Mouse (Mus musculus) liver, adult (tissue): ENCODE data around the gene 9930021J03Rik.

Experiments
- GATA4 ChIP-seq: IDR thresholded peaks from 2 replicates; pipeline ENCODE4 v1.6.1; 2014; ENCODE audit warnings: mild to moderate bottlenecking, low read length; ENCODE audit not compliant: insufficient replicate concordance

9930021J03Rik gene

GRCm38 (mm10) chr19:29739608-29740007, 66.2 kb downstream of the 9930021J03Rik start:
- TF ChIP-seq GATA4 = no peak

DNA sequence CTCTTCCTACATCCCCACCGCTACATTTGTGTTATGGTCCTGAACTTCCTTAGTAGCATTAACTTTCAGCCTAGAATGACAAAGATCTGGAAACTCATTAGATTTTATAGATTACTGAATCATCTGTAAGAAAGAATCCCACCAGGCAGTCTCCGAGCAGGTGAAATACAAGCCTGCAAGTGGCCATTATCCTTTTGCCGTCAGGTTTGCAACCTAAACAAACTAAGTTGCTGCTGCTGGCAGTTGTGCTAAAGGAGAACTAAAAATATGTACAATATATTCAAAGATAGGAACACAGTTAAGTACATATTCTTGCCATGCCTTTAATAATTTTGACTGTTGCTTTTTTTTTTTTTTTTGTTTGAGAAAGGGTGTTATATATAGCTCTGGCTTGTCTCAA, 70.4 kb downstream of the 9930021J03Rik start:
- no peak for TF ChIP-seq GATA4

GRCm38 (mm10) chr19:29718476-29718875, 87.3 kb downstream of the 9930021J03Rik start:
- no peak for TF ChIP-seq GATA4

DNA sequence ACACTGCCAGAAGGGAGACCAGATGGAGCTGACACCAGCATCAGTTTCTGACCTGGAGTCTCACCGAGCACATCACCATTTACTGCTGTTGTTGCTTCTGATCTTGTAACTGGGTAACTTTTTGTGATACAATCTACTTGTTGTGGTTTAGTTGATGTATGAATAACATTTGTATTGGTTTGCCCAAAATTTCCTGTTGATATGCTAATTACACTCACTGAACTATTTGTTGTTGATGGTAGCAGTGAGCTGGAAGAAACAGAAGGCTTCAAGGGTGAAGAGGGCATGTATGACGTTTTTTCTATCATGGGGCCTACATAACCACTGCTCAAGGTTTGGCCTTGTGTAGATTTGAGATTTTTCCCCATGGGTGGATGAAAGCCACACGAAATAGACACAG, 87.9 kb downstream of the 9930021J03Rik start:
- TF ChIP-seq GATA4 = no peak

GRCm38 (mm10) chr19:29713451-29713850, 92.3 kb downstream of the 9930021J03Rik start:
- TF ChIP-seq GATA4 = no peak

DNA sequence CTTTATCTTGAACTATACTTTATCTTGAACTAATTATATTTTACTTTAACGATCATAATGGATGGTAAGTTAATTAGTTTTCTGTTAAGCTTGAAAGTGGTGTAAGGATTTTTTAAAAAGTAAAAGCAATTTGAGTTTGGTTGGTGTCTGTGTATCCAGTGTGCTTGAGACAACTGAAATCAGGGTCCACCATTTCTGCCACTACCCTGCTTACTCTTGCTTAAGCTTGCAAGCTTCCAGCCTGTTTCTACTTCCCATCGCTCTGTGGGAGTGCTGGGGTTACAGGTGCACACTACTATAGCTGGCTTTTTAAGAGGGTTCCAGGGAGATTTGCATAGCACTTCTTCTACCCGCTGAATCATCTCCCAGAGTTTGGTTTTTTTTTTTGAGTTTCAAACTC, 96.3 kb downstream of the 9930021J03Rik start:
- no peak for TF ChIP-seq GATA4

DNA sequence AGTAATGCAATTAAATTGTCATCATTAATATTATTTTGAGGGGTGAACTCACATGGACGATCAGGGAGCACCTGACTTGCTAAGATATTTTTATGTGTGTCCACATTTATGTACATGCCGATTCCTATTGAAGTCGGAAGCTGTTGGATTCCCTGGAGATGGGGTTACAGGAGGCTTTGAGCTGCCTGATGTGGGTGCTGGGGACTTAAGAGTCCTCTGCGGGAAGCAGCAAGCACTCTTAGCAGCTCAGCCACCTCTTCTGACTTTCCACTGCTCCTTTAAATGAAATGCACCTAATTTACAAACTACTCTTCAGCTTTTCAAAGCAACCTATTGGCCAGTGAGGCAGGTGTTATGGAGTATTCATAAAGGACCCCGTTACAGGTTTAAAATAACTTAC, 97.3 kb downstream of the 9930021J03Rik start:
- no peak for TF ChIP-seq GATA4

DNA sequence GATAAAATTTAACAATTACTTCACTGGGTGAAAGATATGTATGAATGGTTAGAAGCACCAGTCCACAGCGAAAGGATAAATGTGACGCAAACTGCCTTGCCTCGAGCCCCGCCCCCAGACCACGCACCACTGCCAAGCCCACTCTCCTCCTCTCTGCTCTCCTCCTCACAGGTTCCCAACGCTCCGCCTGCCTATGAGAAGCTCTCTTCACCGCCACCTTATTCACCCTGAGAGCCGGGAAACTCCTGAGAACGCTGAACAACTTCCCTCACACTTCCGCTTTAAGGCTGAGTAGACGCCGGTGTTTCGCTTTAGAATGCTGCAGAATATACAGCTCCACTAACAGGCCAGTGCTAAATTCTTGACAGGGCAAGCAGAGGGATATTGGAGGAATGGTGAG, 97.8 kb downstream of the 9930021J03Rik start:
- no peak for TF ChIP-seq GATA4

DNA sequence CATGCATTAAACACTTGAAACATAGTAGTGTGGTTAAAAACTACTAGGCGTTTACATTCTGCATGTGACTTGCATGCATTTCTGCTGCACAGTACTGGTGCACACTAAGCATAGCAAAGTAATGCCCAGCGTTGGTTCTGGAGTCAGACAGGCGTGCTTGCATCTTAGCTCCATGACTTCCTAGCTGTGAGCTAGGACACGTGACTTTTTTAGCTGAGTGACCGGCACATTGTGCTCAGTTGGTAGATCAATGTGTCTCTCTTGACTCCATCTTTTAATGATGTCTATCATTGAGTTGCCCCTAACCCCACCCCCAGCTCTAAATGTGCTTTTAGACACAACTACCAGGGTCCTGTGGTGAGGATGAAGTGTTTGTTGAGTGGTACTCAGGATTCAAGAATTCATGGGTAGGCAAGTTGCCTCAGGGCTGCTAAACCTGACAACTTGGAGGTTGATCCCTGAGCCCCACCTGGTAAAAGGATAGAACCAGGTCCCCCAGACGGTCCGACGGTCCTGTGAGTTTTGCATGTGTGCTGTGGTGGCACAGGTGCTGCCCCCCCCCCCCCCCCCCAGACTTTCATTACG, 98.4 kb downstream of the 9930021J03Rik start:
- TF ChIP-seq GATA4 = no peak

DNA sequence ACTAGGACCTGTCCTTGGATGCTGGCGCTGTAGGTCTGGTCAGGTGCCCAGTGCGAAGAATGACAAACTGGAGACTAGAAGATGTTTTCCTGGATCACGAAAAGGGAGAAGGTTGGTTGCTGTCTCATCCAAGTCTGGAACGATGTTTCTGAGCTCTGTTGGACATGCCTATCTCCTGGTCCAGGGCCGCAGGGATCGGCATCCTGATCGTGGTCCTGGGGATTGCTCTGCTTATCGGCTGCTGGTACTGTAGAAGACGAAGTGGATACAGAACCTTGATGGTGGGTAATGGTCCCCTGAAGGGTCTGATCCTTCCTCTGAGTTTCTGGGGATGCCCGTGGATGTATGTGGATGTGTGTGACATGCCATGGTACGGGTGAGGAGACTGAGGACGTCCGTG, 101.4 kb downstream of the 9930021J03Rik start:
- TF ChIP-seq GATA4 = no peak

DNA sequence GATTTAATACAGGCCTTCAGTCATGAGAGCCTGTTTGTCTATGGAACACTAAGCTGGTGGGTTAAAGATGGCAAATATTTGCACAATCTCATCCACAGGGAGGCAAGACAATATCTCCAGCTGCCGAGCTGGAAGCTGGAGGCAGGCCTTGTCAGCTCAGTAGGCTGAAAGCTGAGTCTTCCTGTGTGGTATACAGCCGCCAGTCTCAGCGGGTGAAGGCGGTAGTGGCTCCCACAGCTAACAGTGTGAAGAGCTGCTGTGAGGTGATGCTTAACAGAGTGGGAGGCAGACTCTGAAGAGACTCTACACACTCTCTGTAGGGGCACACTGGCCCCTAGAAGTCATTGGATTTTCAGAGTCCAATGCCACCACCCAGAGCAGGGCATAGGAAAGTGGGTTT, 104.1 kb downstream of the 9930021J03Rik start:
- TF ChIP-seq GATA4 = no peak

DNA sequence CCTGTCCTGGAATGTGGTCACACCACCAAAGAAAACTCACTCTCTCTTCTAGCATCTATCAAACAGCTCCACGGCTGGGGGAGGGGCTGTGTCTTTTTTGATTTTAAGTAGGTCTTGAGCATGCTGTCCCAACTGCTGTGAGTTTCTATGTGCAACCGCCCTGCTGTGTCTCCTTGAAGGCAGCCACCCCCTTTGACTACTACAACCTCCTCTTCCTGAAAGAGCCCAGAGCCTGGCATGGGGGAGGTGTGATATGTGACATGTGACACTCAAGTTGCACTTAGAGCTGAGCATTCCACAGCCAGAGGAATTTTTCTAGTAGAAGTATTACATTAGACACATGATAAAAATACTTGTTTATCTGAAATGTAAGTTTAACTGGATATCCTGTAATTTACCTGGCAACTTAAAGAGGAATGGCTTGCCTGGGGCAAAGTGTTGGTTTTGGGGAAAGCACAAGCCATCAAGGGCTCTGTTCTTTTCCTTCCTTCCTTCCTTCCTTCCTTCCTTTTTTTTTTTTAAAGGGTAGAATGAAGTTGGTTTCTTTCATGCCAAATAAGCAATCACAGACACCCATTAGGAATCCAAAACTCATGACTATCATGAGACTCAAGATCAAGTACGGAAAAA, 108.4 kb downstream of the 9930021J03Rik start, which contains the start of gene Mlana:
Gene Mlana (plus strand): TSS at position 580 of the 630 bp plus-strand sequence.
- TF ChIP-seq GATA4 = no peak

GRCm38 (mm10) chr19:29696840-29697239, 108.9 kb downstream of the 9930021J03Rik start:
- no peak for TF ChIP-seq GATA4

- TF ChIP-seq GATA4 = no peak
Measured at GRCm38 (mm10) chr19:29696309-29696708, 109.5 kb downstream of the 9930021J03Rik start.

DNA sequence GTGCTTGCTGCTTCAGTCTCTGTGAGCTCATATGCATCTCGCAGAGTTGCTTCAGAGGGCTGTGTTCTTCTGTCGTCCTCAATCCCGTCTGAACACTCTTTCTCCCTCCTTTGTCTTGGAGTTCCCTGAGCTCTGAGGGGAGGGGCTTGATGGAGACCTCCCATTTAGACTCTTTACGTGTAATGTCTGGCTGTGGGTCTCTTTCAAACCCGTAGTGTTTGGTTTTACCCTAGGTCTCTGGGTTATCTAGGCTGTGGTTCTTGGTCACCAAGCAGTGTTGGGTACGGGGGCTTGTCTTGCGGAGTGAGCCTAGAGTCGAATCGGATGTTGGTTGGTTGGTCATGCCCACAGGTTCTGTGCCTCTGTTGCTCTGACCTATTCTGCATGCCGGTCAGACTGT, 110.7 kb downstream of the 9930021J03Rik start:
- TF ChIP-seq GATA4 = no peak

GRCm38 (mm10) chr19:29683844-29684540, 121.8 kb downstream of the 9930021J03Rik start:
- TF ChIP-seq GATA4 = no peak
